Mouse (Mus musculus) E14TG2a.4 (cell line): ENCODE measurements around the gene Sapcd2.

Source experiments
- H3K27me3 ChIP-seq: 2 replicates; pipeline ENCODE4 v1.6.1; 2014; ENCODE audit warnings: low read length, control low read depth; ENCODE audit not compliant: insufficient read depth
- H3K36me3 ChIP-seq: 2 replicates; pipeline ENCODE4 v1.6.1; 2014; ENCODE audit warnings: low read length, control low read depth; ENCODE audit not compliant: insufficient read depth
- H3K4me1 ChIP-seq: replicated peaks from 2 replicates; pipeline ENCODE4 v1.6.1; 2014; ENCODE audit warnings: low read depth, low read length, control low read depth
- H3K4me3 ChIP-seq: replicated peaks from 2 replicates; pipeline ENCODE4 v1.5.1; 2014; ENCODE audit warnings: mild to moderate bottlenecking, low read length
- H3K9me3 ChIP-seq: 2 replicates; pipeline ENCODE4 v1.6.1; 2014; ENCODE audit warnings: low read length, control low read depth
- CTCF ChIP-seq: conservative IDR thresholded peaks from 2 replicates; pipeline ENCODE4 v1.5.1; 2014; ENCODE audit warnings: low read length
- NANOG ChIP-seq: IDR thresholded peaks from 2 replicates; pipeline ENCODE4 v1.6.1; 2014; ENCODE audit warnings: borderline replicate concordance, low read length, mixed read lengths
- POU5F1 ChIP-seq: IDR thresholded peaks from 2 replicates; pipeline ENCODE4 v1.6.1; 2014; ENCODE audit warnings: low read length, borderline replicate concordance

The Sapcd2 gene

GRCm38 (mm10) chr2:25349499-25349898 is 22.6 kb upstream of the Sapcd2 start:
- Histone ChIP-seq H3K9me3 (no peaks in the 10 kb centered on the region), H3K4me1 (peaks cover 12% of the 10 kb centered on the region), H3K27me3 (no peaks in the 10 kb centered on the region), H3K4me3 (no peak overlapping the region), H3K36me3 (peaks cover 99% of the 10 kb centered on the region)
- TF ChIP-seq POU5F1, result no peak
- no peak for TF ChIP-seq NANOG
- no peak for TF ChIP-seq CTCF

GRCm38 (mm10) chr2:25350701-25351100 is 21.4 kb upstream of the Sapcd2 start:
- Histone ChIP-seq H3K27me3 (no peaks in the 10 kb centered on the region), H3K4me3 (no peak overlapping the region), H3K36me3 (peaks cover 99% of the 10 kb centered on the region), H3K4me1 (peaks cover 24% of the 10 kb centered on the region), H3K9me3 (no peaks in the 10 kb centered on the region)
- TF ChIP-seq CTCF, result no peak
- no peak for TF ChIP-seq POU5F1
- TF ChIP-seq NANOG, result no peak

GRCm38 (mm10) chr2:25354211-25354610 is 17.9 kb upstream of the Sapcd2 start:
- TF ChIP-seq POU5F1 (no peak), NANOG (no peak), CTCF (no peak)
- H3K36me3 ChIP-seq, result peaks cover 64% of the 10 kb centered on the region
- H3K4me3 ChIP-seq, result peak overlapping the region; percentile 94; the same call in 1 of the 2 replicates
- H3K9me3 ChIP-seq, result no peaks in the 10 kb centered on the region
- no peaks in the 10 kb centered on the region for H3K27me3 ChIP-seq
- H3K4me1 ChIP-seq, result peaks cover 35% of the 10 kb centered on the region

GRCm38 (mm10) chr2:25355419-25356066 is 16.6 kb upstream of the Sapcd2 start:
- Histone ChIP-seq H3K9me3 (no peaks in the 10 kb centered on the region), H3K36me3 (peaks cover 63% of the 10 kb centered on the region), H3K4me3 (peak overlapping the region; percentile 94), H3K27me3 (no peaks in the 10 kb centered on the region), H3K4me1 (peaks cover 35% of the 10 kb centered on the region)
- no peak for TF ChIP-seq POU5F1
- no peak for TF ChIP-seq NANOG
- no peak for TF ChIP-seq CTCF

GRCm38 (mm10) chr2:25356208-25357079 is 15.7 kb upstream of the Sapcd2 start, which contains the start of gene Dpp7:
Gene Dpp7, minus strand, starts transcription at chr2:25356359.
- peaks cover 63% of the 10 kb centered on the region for H3K36me3 ChIP-seq
- no peaks in the 10 kb centered on the region for H3K9me3 ChIP-seq
- peaks cover 35% of the 10 kb centered on the region for H3K4me1 ChIP-seq
- H3K4me3 ChIP-seq, result peak within 1 kb of the TSS; percentile 94
- no peaks in the 10 kb centered on the region for H3K27me3 ChIP-seq
- TF ChIP-seq POU5F1, result no peak
- TF ChIP-seq NANOG, result no peak
- TF ChIP-seq CTCF, result no peak

GRCm38 (mm10) chr2:25359848-25360247 is 12.3 kb upstream of the Sapcd2 start:
- Histone ChIP-seq H3K36me3 (peaks cover 62% of the 10 kb centered on the region), H3K4me1 (peaks cover 39% of the 10 kb centered on the region), H3K27me3 (peaks cover 9% of the 10 kb centered on the region), H3K9me3 (no peaks in the 10 kb centered on the region), H3K4me3 (no peak overlapping the region)
- TF ChIP-seq NANOG (no peak), POU5F1 (no peak), CTCF (no peak)

GRCm38 (mm10) chr2:25363478-25364178 is 8.5 kb upstream of the Sapcd2 start:
- peaks cover 34% of the 10 kb centered on the region for H3K4me1 ChIP-seq
- TF ChIP-seq CTCF (no peak), POU5F1 (no peak)
- peaks cover 19% of the 10 kb centered on the region for H3K27me3 ChIP-seq
- peaks cover 54% of the 10 kb centered on the region for H3K36me3 ChIP-seq
- H3K4me3 ChIP-seq, result peak overlapping the region; percentile 95; the same call in 1 of the 2 replicates
- no peaks in the 10 kb centered on the region for H3K9me3 ChIP-seq

- Histone ChIP-seq H3K27me3 (peaks cover 22% of the 10 kb centered on the region), H3K4me3 (peak overlapping the region; percentile 95), H3K9me3 (no peaks in the 10 kb centered on the region), H3K36me3 (peaks cover 54% of the 10 kb centered on the region), H3K4me1 (peaks cover 34% of the 10 kb centered on the region)
- TF ChIP-seq NANOG, result no peak
- TF ChIP-seq POU5F1, result no peak
- TF ChIP-seq CTCF, result no peak
Observed at GRCm38 (mm10) chr2:25364313-25364712, 7.8 kb upstream of the Sapcd2 start.
